Mouse (Mus musculus): Measurements from ENCODE around the gene Zfp36. TPM values are rescaled to one million over a fixed set of nuclear protein-coding genes. Genes with fewer than 3 reads are reported as not detected.

The Zfp36 gene
- total RNA-seq (2023), result 1,259 and 1,483 TPM in 2 replicates

DNA sequence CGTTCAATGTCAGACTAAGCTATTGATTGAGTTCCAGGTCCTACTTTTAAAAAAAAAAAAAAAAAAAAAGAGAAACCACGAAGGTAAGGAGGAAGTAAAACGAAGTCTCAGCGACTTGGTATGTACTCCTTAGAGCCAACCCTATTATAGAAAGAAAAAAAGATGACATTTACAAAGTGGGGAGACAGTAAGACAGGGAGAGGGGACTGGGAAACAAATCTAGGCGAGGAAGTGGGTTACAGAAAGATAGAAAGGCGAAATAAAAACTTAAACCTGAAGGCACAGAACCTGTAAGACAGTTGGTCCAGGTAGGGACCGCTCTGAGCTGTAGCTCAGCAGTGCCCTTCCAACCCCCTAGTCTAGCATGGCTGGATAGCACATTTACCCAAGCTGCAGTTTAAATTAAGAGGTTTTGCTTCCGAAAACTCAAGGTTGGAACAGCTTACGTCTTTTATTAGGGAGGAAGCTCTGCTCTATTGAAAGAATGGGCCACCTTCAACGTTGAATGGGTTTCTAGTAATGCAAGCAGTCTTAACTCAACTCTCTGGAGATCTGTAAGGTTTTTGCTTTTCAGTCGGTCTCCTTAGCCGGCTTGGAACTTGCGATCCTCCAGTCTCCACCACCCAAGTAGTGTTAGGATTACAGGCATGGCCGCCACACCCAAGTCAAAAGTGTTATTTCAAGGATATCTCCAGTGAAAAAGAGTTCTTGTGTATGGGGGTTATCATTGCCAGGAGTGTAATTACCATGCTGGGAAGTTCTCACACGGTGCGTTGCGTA is at the start of gene Zfp36:
Zfp36 (minus strand) TSS at position 17 of the 780 bp plus-strand sequence.

DNA sequence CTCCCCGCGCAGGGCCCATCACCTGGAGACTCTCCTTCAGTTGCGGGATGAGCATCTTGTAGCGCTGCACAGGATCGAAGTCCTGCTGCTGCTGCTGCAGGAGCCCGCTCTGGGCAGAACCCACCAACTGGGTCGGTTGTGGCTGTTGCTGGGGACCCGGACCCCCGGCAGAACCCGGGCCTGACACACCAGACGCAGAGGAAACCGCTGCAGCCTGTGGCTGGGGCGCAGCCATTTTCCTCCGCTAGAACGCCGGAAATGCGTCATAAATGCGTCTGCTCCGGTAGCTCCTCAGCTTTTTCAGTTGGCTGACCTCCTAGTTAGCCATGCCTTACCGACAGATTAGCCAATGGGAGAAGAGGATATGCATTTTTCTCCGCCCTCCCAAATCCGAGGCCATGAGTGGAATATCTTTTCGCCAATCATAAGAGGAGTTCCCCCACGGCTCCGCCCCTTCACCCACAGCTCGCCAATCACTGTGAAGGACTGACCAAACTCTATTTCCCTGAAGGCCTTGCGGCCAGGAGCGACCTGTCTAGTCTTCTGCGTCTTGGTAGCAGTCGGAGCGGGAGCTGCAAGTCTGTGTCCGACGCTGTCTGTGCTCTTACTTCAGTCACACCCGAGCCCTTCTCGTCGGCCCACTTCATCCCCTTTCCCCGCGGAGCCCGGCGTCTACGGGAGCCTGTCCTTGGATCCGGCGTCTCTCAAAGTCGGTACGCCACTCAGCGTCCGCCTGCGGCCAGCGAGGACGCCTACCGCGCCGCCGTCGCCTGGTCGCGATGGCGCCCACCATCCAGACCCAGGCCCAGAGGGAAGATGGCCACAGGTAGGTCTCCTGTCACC is 12.6 kb upstream of the Zfp36 start, which contains the start of the genes Med29 and Paf1:
Med29 (minus strand) TSS at position 280 of the 843 bp plus-strand sequence.
Paf1 (plus strand) TSS at position 523 of the 843 bp plus-strand sequence.

DNA sequence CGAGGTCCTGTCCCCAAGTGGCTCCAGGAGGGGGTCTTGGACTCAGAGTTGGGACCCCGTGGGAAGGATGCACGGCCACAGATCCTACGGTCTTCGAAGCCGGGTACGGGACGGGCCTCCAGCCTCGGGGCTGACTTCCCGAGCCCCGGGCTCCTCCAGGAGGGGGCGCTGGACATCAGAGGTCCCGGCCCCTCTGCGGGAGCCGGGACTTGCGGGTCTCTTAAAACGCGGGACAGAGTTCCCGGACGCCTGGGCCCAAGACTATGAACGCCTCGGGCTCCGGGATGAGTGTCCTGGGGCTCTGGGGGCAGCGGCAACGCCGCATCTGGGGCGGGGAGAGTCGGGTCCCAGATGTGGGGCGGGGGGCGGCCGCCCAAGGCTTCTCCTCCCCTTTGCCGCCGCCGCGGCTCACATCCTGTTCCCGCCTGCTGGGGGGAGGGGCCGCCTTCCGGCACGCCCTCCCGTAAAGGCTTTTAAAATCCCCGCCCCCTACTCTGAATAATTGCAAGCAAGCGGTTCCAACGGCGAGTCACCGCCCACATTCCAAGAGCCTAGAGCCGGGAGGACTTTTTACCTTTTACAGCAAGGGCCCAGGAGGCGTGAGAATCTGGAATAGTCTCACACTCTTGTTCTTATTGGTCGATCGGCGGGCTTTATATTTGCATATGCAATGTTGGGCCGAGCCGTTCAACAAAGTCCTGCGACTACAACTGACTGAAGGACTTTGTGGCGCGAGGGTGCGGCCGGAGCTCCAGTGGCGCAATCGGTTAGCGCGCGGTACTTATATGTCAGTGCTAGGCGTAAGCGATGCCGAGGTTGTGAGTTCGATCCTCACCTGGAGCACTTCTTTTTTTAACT is 7.6 kb downstream of the Zfp36 start, which contains the start of gene Plekhg2:
Plekhg2 (minus strand) TSS at position 349 of the 858 bp plus-strand sequence.

DNA sequence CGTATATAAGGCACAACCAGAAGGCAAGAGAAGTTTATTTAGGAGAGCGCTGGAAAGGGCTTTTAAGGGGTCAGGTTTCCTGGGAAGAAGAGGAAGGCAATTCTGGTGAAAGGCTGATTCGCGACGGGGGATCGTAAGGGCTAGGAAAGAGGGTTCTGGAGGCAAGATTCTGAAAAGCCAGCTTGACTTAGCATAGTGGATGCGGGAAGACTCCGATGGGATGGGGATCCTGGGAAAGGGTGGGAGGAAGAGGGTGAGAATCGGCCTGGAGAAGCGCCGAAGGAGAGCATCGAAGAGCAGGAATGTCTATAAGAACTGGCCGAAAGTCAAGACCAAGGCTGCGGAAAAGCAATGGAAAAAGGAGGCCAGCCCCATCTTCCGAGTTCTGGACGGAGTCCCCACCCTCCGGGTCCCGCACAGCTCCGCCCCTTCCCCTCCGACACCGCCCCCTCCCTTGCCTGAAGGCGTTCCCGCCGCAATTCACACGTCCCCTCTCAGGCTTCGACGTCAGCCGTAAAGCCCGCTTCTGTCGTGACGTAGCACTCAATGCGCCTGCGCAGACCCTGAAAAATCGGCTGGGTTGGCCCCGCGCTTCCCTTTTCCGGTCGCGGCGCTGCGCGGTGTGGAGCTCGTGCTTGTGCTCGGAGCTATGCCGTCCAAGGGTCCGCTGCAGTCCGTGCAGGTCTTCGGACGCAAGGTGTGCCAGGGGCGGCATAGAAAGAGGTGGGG is 29.7 kb downstream of the Zfp36 start, which contains the start of gene Rps16:
Rps16 (plus strand) TSS at position 498 of the 729 bp plus-strand sequence.

DNA sequence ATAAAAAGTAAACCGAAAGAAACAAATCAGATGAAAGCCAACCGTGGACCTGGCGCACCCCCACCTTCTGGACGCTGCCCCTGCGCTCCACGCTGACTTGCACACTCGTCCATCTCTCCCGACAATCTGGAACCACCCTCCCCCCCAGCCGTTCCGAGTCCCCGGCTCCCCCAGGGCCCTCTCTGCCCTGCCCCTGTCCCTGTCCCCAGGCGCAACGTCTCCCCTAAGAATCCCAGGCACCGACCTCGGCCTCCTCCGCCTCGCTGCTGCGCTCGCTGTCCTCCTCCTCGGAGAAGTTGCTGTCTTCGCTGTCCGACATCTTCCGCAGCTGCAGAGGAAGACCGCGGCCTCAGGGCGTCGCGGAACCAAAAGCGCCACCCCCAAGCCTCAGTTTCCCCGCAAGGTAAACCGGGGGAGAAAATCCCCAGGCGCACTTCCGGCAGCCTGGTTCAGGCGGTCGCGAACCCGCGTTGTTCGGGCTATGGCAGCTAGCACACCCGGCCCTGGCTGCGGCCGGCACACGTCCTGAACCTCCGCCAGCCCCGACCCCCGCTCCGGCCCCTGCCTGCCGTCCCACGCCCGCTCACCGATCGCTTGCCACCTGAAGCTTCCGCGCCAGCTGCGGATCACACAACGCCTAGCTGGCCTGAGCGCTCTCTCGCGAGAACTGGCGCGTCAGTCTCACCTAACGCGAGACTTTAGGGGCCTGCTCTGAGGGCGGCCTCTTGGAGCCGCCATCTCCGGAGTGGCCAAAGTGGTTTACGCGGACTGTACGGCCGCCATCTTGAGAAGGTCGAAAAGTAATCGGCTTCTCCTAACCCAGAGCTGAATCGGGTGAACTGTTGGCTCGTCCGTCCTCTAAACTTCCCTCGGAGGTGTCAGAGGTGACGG is 41.7 kb downstream of the Zfp36 start, which contains the start of gene Supt5:
Supt5 (minus strand) TSS at position 639 of the 891 bp plus-strand sequence.

Other genes starting within 250 kb of the Zfp36 start
- gene Fbl, start 210.5 kb downstream of the Zfp36 start, total RNA-seq (2023), result 39.0 and 39.8 TPM in 2 replicates
- 18.7 and 20.9 TPM in 2 replicates for gene Dyrk1b, start 200.8 kb downstream of the Zfp36 start, total RNA-seq (2023)
- 1.2 and 1.6 TPM in 2 replicates for gene Eid2, start 112.4 kb downstream of the Zfp36 start, total RNA-seq (2023)
- gene Eid2b, start 102.5 kb downstream of the Zfp36 start, total RNA-seq (2023), result 5.0 and 6.9 TPM in 2 replicates
- gene Selenov, start 89.1 kb downstream of the Zfp36 start, total RNA-seq (2023), result not detected in 2 replicates
- gene Dll3, start 78.0 kb downstream of the Zfp36 start, total RNA-seq (2023), result not detected in 2 replicates
- gene Timm50, start 68.2 kb downstream of the Zfp36 start, total RNA-seq (2023), result 30.5 and 34.3 TPM in 2 replicates
- gene Supt5, start 41.5 kb downstream of the Zfp36 start, total RNA-seq (2023), result 75.3 and 85.3 TPM in 2 replicates
- 615 and 788 TPM in 2 replicates for gene Rps16, start 29.6 kb downstream of the Zfp36 start, total RNA-seq (2023)
- gene Plekhg2, start 7.7 kb downstream of the Zfp36 start, total RNA-seq (2023), result 23.5 and 27.9 TPM in 2 replicates
- 7.6 and 8.2 TPM in 2 replicates for gene Med29, start 12.5 kb upstream of the Zfp36 start, total RNA-seq (2023)
- 67.1 and 90.2 TPM in 2 replicates for gene Paf1, start 12.7 kb upstream of the Zfp36 start, total RNA-seq (2023)
- 593 and 595 TPM in 2 replicates for gene Gmfg, start 57.2 kb upstream of the Zfp36 start, total RNA-seq (2023)
- 1.8 and 3.4 TPM in 2 replicates for gene Lrfn1, start 71.7 kb upstream of the Zfp36 start, total RNA-seq (2023)
- gene Ifnl2, start 130.2 kb upstream of the Zfp36 start, total RNA-seq (2023), result not detected in 2 replicates
- not detected in 2 replicates for gene Ifnl3, start 142.6 kb upstream of the Zfp36 start, total RNA-seq (2023)
- gene Sycn, start 160.6 kb upstream of the Zfp36 start, total RNA-seq (2023), result not detected in 2 replicates
- gene Nccrp1, start 167.0 kb upstream of the Zfp36 start, total RNA-seq (2023), result 0.60 and 0.68 TPM in 2 replicates
- gene Samd4b, start 217.9 kb upstream of the Zfp36 start, total RNA-seq (2023), result 67.4 and 83.8 TPM in 2 replicates
- gene Pak4, start 217.9 kb upstream of the Zfp36 start, total RNA-seq (2023), result 7.0 and 7.5 TPM in 2 replicates